Mouse (Mus musculus) thymus, adult 18-20 months (tissue): ENCODE measurements around the gene Fam118a.
"Not testable (repeated sequence)": the region's sequence is repeated elsewhere in the genome, so short reads cannot be mapped to it uniquely, and the experiment has no call there.

ENCODE experiments used
- DNase-seq, 2 experiments: peaks; one replicate each; pipeline ENCODE4 v3.0.0; 2022; ENCODE audit warnings: mixed read lengths in 2 of 2

Fam118a gene

DNA sequence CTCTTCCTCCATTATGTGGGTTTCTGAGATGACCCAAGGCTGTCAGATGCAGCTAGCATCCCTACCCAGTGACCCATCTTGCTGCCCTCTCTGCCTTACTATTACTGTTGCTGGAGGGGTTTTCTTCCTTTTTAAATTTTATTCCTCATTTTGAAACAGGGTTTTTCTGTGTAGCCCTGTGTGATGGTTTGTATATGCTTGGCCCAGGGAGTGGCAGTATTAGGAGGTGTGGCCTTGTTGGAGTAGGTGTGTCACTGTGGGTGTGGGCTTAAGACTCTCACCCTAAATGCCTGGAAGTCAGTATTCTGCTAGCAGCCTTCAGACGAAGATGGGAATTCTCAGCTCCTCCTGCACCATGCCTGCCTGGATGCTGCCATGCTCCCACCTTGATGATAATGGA, at the start of gene Fam118a:
Fam118a (plus strand) TSS at position 301 of the 400 bp plus-strand sequence.
- not testable (repeated sequence) for DNase-seq

GRCm38 (mm10) chr15:84981609-84982313, 47.0 kb upstream of the Fam118a start:
- DNase-seq, result no peak

GRCm38 (mm10) chr15:84982888-84983287, 45.9 kb upstream of the Fam118a start:
- no peak for DNase-seq

DNA sequence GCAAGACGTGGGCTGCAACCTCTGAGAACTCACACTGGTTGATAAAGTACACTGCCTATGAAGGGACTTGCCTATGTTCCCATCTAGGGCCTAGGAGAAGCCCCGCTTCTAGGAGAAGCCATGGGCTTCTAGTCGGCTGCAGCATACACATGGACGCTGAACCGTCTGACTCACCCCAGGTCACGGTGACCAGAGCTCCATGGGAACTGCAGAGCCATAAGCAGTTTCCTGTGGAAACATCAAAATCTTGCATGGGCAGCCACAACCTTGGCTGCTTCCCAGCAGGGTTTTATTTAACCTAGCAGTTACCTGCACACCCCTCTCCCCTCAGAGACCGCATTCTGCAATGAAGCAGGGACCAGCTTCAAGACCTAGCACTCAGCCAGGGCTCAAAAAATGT, 45.0 kb upstream of the Fam118a start:
- DNase-seq, result no peak

DNA sequence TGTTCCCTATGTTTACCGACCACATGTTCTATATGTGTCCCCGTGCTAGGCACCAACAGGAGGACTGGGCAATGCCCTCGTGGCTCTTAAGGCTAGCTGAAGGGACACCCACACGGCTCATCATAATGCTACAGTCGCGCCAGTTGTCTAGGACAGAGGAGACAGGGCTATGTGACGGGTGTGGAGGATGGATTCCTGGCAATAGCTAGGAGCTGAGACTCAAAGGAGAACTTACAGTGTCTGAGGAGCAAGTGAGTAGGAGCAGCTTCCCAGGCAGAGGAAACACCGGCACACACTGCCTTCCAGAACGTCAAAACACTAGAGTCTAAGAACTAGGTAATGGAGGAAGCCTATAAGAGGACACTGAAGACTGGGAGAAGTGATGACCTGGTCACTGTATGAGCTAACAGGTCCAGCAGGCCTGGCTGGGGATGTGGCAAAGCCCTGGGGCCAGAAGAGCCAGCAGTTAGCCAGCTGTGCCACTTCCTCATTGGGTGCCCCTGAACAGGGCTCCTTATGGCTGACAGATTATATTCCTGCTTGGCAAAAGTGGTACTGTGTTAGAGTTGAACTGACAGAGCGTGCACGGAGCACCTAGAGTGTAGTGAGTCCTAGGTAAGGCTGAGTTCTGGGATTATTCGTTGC, 43.1 kb upstream of the Fam118a start:
- DNase-seq, result no peak

GRCm38 (mm10) chr15:84986171-84987019, 42.4 kb upstream of the Fam118a start:
- DNase-seq, result no peak

GRCm38 (mm10) chr15:84987020-84987815, 41.5 kb upstream of the Fam118a start:
- DNase-seq, result peak in 1 of 2 experiments; percentile 31

DNA sequence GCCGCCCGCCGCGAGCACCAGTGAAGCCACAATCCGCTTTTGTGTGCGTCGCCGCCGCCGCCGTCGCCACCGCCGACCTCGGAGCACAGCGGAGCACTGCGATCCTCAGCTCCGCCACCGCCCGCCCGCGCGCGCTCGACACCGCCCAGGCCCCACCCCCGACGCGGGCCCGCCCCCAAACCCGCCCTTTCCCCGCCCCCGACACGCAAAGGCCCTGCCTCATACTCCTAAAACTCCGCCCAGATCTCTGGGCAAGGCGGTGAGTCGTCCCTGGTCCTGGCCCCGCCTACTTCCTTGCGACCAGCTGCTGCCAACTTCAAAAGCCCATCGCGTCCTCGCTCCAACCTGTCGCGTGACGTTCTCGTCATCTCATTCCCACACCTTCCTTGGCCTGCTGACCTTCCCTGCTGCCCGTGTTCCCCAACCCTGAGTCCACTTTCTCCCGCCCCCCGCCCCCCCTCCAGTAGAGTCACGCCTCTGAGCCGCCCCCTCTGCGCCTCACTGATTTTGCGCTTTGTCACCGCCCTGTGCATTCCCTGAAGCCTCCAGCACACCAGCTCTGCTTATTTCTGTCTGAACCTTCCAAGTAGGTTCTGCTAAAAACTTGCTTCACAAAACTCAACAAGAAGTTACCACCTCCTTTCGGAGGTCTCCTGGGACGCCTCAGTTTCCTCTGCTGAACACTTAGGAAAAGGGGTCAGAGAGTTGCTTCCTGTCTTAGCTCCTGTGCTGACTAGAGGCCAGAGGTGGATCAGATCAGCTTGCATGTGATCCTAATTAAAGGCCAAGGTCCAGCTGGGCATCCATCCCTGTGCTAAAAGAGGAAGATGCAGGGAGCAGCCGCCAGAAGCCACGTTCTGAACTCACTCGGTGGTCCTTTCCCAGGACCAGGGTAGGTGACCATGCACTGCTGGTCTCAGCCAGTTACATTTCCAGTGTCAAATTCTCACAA, 40.6 kb upstream of the Fam118a start, which contains the start of gene 5031439G07Rik:
5031439G07Rik (minus strand) TSS at position 678 of the 952 bp plus-strand sequence.
- peak; percentile 88 to 92 for DNase-seq

GRCm38 (mm10) chr15:84989098-84989497, 39.6 kb upstream of the Fam118a start:
- DNase-seq, result no peak

DNA sequence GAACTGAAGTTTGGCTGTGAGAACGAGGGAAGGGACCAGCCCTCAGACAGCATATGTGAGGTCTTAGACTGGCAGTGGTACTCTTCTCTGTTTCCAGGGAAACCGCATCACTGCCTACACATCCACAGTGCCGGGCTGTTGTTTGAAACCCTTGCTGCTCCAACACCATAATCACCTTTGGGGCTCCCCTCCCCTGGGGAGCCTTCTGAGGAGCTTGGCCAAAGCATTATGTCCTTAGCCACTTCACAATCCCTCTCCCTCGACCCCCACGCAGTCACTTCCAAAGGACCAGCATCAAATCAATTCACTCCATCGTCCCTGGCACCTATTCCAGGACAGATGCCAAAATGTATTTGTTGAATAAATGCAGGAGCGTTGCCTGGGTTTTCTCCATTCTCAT, 39.0 kb upstream of the Fam118a start:
- no peak for DNase-seq

DNA sequence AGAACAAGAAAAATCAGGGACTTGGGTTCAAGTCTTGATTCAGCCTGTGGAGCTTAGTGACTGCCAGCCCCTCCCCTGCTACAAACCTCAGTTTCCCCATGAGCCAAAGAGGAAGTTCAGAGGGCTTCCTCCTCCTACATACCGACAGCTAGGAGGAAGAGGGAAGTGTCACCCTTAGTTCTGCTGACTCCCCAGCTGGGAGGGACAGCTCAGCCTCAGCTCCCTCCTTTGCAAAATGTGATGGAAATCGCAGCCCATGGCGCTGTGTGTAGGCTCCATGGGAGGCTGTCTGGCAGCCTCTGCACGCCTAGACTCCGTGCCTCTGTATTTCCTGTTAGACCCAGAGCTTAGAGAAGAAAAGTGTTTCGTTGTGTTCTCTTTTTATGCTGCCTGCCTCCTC, 34.2 kb upstream of the Fam118a start:
- DNase-seq, result no peak

DNA sequence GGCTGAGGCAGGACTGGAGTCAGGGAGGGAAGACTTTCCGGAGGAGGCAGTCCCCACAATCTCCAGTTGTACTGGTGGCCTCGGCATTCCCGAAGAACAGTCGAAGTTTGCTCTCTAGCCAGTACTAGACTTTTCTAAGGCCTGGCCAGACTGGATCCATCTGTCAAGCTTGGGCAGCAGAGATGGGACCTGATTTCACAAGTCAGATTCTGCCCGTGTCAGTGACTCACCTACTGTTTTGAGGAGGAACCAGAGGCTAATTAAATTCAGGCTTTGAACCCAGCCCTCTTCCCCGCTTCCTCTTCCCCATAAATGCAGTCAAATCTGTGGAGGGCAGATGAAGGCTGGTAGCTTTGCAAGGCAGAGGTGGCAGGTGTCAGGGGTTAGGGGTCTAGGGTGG, 33.7 kb upstream of the Fam118a start:
- no peak for DNase-seq

DNA sequence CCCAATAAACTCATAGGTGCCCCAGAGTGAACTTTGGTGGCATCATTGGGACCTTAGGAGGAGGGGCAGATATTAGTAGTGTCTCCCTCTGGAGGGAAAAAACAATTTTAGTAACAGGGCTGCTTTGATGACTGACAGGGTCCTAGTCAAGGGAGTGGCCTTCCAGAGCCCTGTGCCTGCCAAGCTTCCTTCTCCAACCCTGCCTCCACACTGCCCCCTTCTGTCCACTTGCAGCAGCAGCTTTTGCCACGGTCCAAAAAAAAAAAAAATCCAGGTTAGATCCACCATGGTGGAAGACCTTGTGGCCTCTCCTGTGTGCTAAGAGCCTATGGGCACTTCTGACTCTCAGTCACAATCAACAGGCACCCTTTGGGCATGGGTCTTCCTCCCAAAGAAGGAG, 32.8 kb upstream of the Fam118a start:
- no peak for DNase-seq

DNA sequence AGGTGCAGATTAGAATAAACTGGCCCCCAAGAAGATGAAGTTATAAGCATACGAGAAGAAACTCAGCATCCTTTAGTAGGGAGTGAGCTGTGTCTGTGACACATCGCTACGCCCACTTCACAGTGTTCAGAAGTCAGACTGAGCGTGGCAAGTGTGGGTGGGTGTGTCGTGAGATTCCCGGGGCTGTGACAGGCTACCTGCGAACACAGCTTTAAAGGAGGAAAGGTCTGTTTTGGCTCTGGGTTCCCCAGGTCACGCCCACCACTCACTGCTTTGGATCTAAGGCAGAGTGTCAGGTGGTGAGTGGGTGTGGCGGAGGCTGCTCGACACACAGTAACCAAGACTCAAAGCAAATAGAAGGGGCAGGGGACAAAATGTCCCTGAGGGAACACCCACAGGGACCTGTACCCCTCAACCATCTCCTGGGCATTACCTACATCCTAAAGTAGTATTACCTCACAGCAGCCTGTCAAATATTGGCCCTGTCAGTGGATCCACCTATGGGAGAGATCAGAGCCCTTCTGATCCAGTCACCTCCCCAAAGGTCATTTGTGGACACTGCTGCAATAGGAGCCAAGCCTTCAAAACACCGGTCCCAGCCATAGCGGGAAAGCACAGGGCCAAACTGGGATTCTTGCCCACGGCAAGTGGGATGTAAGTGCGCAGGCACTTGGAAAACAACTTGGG, 30.8 kb upstream of the Fam118a start:
- DNase-seq, result no peak

GRCm38 (mm10) chr15:84999911-85000310, 28.8 kb upstream of the Fam118a start:
- DNase-seq, result no peak

DNA sequence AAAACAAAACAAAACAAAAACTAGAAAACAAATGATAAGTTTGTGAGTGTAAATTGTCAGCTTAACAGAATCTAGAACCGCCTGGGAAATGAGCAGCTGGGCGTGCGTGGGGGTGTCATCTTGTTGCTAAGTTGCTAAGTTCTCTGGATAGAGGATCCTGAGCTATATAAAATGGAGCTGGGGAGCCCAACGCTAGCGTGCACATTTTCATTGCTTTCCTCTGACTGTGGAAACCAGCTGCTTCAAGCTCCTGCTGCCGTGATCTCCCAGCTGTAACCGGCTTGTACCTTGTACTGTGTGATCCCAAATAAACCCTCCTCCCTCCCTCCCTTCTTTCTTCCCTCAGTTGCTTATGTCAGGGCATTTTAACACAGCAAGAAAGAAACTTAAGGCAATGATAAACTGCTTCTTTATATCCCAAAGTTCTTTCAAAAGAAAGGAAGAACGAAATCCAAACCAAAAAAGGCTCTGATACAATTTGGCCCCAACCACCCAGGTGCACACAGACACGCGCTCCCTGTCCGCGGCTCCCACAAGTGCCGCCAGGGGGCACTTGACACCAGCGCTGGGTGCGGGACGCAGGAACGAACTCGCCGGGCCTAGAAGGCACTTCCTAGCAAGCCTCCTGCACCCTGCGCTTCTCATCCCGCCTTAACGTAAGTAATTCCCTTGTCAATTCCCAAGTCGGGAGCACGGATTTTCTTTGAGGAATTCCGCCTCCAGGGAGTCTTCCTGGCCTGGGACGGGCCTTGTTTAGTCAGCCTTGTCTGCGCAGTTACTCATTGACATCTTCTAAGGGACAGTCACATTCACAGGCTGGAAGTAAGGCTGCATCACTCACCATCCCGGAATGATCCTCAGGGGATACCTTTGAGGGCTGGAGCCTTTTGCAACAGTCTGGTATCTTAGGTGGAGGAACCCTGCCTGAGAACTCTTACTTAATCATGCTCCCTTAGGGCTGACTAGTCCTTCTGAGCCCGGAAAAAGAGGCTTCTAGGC, 27.5 kb upstream of the Fam118a start:
- peak; percentile 48 to 53 for DNase-seq

DNA sequence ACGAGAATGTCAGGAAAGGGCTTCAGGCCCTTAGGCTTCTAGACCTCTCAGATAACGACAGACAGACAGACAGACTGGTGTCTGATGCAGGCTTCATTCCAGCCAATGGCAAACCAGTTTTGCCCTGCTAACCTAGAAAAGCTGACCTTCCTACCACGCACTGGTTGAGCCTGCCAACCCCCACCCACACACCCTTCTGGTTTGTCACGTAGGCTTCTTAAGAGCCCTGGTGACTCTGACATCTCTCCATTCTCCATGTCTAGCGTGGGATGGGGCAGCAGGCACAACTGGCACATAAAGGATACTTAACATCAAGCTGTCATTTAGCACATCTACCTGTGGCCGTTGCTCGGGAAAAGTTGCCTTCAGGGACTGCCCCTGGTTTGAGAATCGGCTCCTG, 19.1 kb upstream of the Fam118a start:
- DNase-seq, result no peak

GRCm38 (mm10) chr15:85011895-85012661, 16.7 kb upstream of the Fam118a start:
- DNase-seq, result no peak

GRCm38 (mm10) chr15:85012662-85013054, 16.1 kb upstream of the Fam118a start:
- DNase-seq, result no peak
